Mouse (Mus musculus): Measurements from ENCODE around the gene Madd. TPM values are rescaled to one million over a fixed set of nuclear protein-coding genes. Genes with fewer than 3 reads are reported as not detected.

Gene Madd
- polyA plus RNA-seq, 1 experiment = 11.2 TPM

- DNase-seq (ENCODE audit: low read depth, low spot score) = no peak
- 59% methylated on average over 5 of the region's 5 CpGs for WGBS
Measured at GRCm38 (mm10) chr2:91109807-91110385, 73.7 kb downstream of the Madd start.

GRCm38 (mm10) chr2:91109241-91109640 is 74.4 kb downstream of the Madd start:
- DNase-seq (ENCODE audit: low read depth, low spot score) = no peak
- WGBS = 60% methylated on average over 5 of the region's 5 CpGs

- 87% methylated on average over 3 of the region's 3 CpGs for WGBS
- no peak for DNase-seq (ENCODE audit: low read depth, low spot score)
Measured at GRCm38 (mm10) chr2:91108156-91108555, 75.5 kb downstream of the Madd start.

- WGBS = 4% methylated on average over 7 of the region's 7 CpGs
- DNase-seq (ENCODE audit: low read depth, low spot score) = peak; percentile 60
Measured at GRCm38 (mm10) chr2:91101124-91101740, 82.4 kb downstream of the Madd start.

DNA sequence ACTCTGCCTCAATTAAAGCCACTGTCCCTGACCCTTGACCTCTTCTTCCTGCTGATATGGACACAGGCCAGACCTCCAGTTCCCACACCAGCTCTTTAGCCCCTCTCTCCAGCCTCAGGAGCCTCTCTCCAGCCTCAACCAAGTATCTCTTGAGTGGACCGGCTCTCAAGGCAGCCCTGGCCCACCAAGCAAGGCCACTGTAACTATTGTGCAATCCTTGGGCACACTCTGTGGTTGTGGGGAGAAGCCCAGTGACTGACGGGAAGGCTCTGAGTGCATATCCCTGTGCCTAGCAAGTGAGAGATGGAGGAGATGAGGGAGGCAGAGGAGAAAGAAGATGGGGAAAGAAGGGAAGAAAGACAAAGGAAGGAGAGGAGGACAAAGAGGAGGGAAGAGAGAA is 85.5 kb downstream of the Madd start:
- no peak for DNase-seq (ENCODE audit: low read depth, low spot score)
- 73% methylated on average over 2 of the region's 2 CpGs for WGBS

GRCm38 (mm10) chr2:91097015-91097414 is 86.6 kb downstream of the Madd start:
- no peak for DNase-seq (ENCODE audit: low read depth, low spot score)
- 78% methylated on average over 10 of the region's 10 CpGs for WGBS

DNA sequence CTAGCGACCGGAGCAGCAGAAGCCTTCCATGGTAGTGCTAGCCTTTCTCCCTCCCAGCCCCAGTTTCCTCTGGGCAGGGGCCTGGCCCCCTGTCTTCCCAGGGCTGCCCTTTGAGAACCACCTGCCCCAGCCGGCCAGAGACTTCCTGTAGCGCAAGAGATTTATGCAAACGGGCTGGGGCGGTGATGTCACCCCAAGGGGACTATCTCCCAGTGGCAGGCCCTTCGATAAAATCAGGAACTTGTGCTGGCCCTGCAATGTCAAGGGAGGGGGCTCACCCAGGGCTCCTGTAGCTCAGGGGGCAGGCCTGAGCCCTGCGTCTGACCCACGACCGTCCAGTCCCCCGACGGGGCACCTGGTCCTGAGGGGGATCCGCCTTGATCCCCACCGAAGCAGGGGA is 87.1 kb downstream of the Madd start:
- WGBS = 68% methylated on average over 14 of the region's 14 CpGs
- no peak for DNase-seq (ENCODE audit: low read depth, low spot score)

- no peak for DNase-seq (ENCODE audit: low read depth, low spot score)
- 73% methylated on average over 6 of the region's 6 CpGs for WGBS
Measured at GRCm38 (mm10) chr2:91090827-91091226, 92.8 kb downstream of the Madd start.

DNA sequence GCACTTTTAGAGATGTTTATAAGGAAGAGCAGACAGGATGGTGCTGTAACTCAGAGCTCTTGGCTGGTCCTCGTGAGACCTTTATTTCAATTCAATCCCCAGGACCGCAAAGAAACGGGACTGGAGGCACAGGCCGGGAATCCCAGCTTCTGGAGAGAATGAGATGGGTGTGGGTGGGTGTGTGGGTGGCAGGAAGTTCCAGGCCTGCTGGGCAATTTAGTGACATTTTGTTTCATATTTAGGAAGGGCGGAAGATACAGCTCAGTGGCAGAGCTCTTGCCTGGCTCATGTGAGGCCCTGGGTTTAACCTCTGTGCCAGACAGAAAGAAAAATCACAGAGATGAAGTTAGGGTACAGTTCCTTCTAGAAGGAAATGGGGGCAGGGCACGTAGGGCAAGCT is 93.4 kb downstream of the Madd start:
- DNase-seq (ENCODE audit: low read depth, low spot score) = no peak
- 36% methylated on average over 6 of the region's 6 CpGs for WGBS

- no peak for DNase-seq (ENCODE audit: low read depth, low spot score)
- WGBS = 74% methylated on average over 9 of the region's 9 CpGs
Measured at GRCm38 (mm10) chr2:91088987-91089386, 94.7 kb downstream of the Madd start.

DNA sequence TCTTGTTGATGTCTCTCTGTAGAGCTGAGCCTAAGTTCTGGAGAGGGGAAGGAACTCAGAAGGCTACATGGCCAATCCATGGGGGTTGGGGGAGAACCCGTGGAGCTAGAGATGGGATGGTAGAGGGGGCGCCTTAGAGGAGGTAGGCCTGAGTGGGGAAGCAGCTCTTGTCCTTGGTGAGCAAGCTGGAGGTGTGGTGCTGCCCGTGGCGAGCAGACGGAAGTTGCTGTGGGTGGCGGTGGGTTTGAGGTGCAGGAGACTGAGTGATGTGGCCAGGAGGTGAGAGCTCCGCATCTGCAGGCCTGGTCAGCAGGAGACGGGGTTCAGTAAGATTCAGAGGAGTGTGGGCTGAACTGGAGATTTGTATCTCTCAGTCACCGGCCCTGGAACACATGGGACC is 96.2 kb downstream of the Madd start:
- 83% methylated on average over 9 of the region's 9 CpGs for WGBS
- DNase-seq (ENCODE audit: low read depth, low spot score) = no peak

Other genes starting within 250 kb of the Madd start
- gene Celf1, start 243.5 kb downstream of the Madd start, polyA plus RNA-seq (2012; rRNA removed) = 31.7 and 45.2 TPM in 2 replicates
- 0.49 and 0.50 TPM in 2 replicates for gene Rapsn, start 148.2 kb downstream of the Madd start, polyA plus RNA-seq (2012; rRNA removed)
- gene Psmc3, start 129.8 kb downstream of the Madd start, polyA plus RNA-seq (2012; rRNA removed) = 112 and 116 TPM in 2 replicates
- 21.4 and 22.7 TPM in 2 replicates for gene Slc39a13, start 113.4 kb downstream of the Madd start, polyA plus RNA-seq (2012; rRNA removed)
- 26.7 and 32.6 TPM in 2 replicates for gene Spi1, start 101.4 kb downstream of the Madd start, polyA plus RNA-seq (2012; rRNA removed)
- gene Mybpc3, start 65.7 kb downstream of the Madd start, polyA plus RNA-seq (2012; rRNA removed) = 0.10 and 0.11 TPM in 2 replicates
- 70.2 and 109 TPM in 2 replicates for gene Nr1h3, start 19.0 kb upstream of the Madd start, polyA plus RNA-seq (2012; rRNA removed)
- gene Acp2, start 19.0 kb upstream of the Madd start, polyA plus RNA-seq (2012; rRNA removed) = 17.8 and 34.3 TPM in 2 replicates
- 10.3 and 14.4 TPM in 2 replicates for gene Ddb2, start 53.1 kb upstream of the Madd start, polyA plus RNA-seq (2012; rRNA removed)
- gene Pacsin3, start 72.1 kb upstream of the Madd start, polyA plus RNA-seq (2012; rRNA removed) = 2.8 and 3.7 TPM in 2 replicates
- 32.7 and 34.7 TPM in 2 replicates for gene Arfgap2, start 81.1 kb upstream of the Madd start, polyA plus RNA-seq (2012; rRNA removed)

Data from large intestine, adult 2 months (tissue).